Mouse (Mus musculus): ENCODE measurements around the gene Rtn3.
A peak's percentile ranks its signal among the peaks of the same experiment; 100 is the strongest.

Rtn3 gene

GRCm38 (mm10) chr19:7487680-7488079, 4.6 kb upstream of the Rtn3 start:
- no peak for DNase-seq (ENCODE audit: low read depth, low spot score)

GRCm38 (mm10) chr19:7484076-7484475, 995 bp upstream of the Rtn3 start:
- no peak for DNase-seq (ENCODE audit: low read depth, low spot score)

- peak; percentile 61 for DNase-seq (ENCODE audit: low read depth, low spot score)
Measured at GRCm38 (mm10) chr19:7483512-7483882, 416 bp upstream of the Rtn3 start.

- DNase-seq (ENCODE audit: low read depth, low spot score): no peak
Measured at GRCm38 (mm10) chr19:7482266-7482598, 849 bp downstream of the Rtn3 start.

GRCm38 (mm10) chr19:7481541-7482265, 1.4 kb downstream of the Rtn3 start:
- DNase-seq (ENCODE audit: low read depth, low spot score): peak; percentile 54

GRCm38 (mm10) chr19:7479751-7480248, 3.3 kb downstream of the Rtn3 start:
- no peak for DNase-seq (ENCODE audit: low read depth, low spot score)

- DNase-seq (ENCODE audit: low read depth, low spot score): no peak
Measured at GRCm38 (mm10) chr19:7470643-7471042, 12.4 kb downstream of the Rtn3 start.

GRCm38 (mm10) chr19:7467915-7468314, 15.2 kb downstream of the Rtn3 start:
- DNase-seq (ENCODE audit: low read depth, low spot score): no peak

- no peak for DNase-seq (ENCODE audit: low read depth, low spot score)
Measured at GRCm38 (mm10) chr19:7459370-7459769, 23.7 kb downstream of the Rtn3 start.

GRCm38 (mm10) chr19:7458901-7459300, 24.2 kb downstream of the Rtn3 start:
- DNase-seq (ENCODE audit: low read depth, low spot score): no peak

- DNase-seq (ENCODE audit: low read depth, low spot score): no peak
Measured at GRCm38 (mm10) chr19:7456803-7457202, 26.3 kb downstream of the Rtn3 start.

- DNase-seq (ENCODE audit: low read depth, low spot score): no peak
Measured at GRCm38 (mm10) chr19:7445596-7445995, 37.5 kb downstream of the Rtn3 start.

GRCm38 (mm10) chr19:7445105-7445504, 38.0 kb downstream of the Rtn3 start:
- DNase-seq (ENCODE audit: low read depth, low spot score): no peak

GRCm38 (mm10) chr19:7441493-7441892, 41.6 kb downstream of the Rtn3 start:
- peak; percentile 75 for DNase-seq (ENCODE audit: low read depth, low spot score)

GRCm38 (mm10) chr19:7438295-7438694, 44.8 kb downstream of the Rtn3 start:
- DNase-seq (ENCODE audit: low read depth, low spot score): no peak

GRCm38 (mm10) chr19:7436061-7436970, 46.8 kb downstream of the Rtn3 start:
- DNase-seq (ENCODE audit: low read depth, low spot score): peak; percentile 59

- no peak for DNase-seq (ENCODE audit: low read depth, low spot score)
Measured at GRCm38 (mm10) chr19:7434887-7435286, 48.2 kb downstream of the Rtn3 start.

GRCm38 (mm10) chr19:7425398-7425775, 57.7 kb downstream of the Rtn3 start:
- DNase-seq (ENCODE audit: low read depth, low spot score): no peak

GRCm38 (mm10) chr19:7424590-7425397, 58.3 kb downstream of the Rtn3 start:
- DNase-seq (ENCODE audit: low read depth, low spot score): no peak

- no peak for DNase-seq (ENCODE audit: low read depth, low spot score)
Measured at GRCm38 (mm10) chr19:7424131-7424530, 59.0 kb downstream of the Rtn3 start.

GRCm38 (mm10) chr19:7423656-7424030, 59.4 kb downstream of the Rtn3 start:
- DNase-seq (ENCODE audit: low read depth, low spot score): no peak
